Mouse (Mus musculus): ENCODE results near the gene Rwdd2a. TPM values are rescaled to one million over a fixed set of nuclear protein-coding genes. Genes with fewer than 3 reads are reported as not detected.
A peak's percentile ranks its signal among the peaks of the same experiment; 100 is the strongest.
"Not testable (repeated sequence)": the region's sequence is repeated elsewhere in the genome, so short reads cannot be mapped to it uniquely, and the experiment has no call there.

Gene Rwdd2a
- total RNA-seq, 4 experiments from 2014 or later, result 29.2 to 34.4 (median 30.7) TPM

DNA sequence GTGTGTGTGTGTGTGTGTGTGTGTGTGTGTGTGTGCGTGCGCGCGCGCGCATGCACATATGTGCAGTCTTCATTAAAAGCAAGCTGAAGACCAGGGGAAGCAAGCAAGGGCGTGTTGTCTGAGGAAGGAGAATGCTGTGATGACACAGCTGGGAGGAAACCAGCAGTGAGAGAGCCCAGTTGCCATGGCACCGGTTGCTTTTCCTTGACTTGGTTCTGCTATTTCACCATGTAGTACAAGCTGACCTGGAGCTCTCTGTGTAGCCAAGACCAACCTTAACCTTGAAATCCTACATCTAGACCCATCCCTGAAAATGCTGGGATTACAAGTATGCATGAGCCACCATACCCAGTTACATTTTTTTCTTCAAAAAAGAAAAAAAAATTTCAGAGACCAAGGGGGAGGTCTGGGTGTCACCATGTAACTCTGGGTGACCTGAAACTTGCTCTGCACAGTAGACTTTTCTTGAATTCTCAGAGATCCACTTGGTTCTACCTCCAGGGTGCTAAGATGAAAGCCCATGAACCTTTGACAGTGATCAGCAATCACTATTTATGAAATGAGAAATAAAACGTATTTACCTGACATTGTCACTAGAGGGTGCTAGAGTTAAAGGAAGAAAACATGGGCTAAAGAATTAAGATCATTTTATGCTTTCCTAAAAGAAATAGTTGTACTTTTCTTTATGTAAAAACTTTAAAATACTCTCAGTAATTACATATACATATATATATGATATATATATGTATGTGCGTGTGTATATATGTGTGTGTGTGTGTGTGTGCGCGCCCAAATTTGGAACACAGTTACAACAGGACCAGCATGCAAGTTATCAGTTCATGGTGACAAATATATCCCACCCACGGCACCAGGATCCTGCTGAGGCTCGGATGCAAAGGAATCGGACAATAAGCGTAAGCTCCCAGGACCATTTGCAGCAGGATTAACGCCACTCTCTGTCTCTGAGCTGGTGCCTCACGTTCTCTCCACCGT lies 21.2 kb downstream of the Rwdd2a start:
- DNase-seq (ENCODE audit: low spot score in 2 of 2), result peak; percentile 46 to 57

DNA sequence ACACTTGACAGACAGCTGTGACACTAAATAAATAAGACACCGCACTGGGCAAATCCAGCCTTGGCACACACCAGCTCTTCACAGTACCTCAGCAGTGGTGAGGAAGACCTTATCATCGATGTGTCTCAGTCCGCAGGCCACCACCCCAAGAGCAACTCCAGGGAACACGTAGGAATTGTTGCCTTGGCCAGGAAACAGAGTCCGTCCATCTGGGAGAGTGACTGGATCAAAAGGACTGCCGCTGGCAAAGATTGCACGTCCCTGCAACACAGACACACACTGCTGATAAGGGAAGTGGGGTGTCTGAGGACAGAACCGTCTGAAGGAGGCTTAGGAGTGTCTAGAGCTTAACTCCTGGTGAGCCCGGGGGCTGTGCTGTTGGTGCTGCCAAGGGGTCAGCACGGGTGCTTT lies 22.6 kb downstream of the Rwdd2a start:
- not testable (repeated sequence) for DNase-seq (ENCODE audit: low spot score in 2 of 2)

DNA sequence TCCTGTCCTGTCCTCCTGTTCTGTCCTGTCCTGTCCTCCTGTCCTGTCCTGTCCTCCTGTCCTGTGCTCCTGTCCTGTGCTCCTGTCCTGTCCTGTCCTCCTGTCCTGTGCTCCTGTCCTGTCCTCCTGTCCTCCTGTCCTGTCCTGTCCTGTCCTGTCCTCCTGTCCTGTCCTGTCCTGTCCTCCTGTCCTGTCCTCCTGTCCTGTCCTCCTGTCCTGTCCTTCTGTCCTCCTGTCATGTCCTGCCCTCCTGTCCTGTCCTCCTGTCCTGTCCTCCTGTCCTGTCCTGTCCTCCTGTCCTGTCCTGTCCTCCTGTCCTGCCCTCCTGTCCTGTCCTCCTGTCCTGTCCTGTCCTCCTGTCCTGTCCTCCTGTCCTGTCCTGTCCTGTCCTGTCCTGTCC lies 25.2 kb downstream of the Rwdd2a start:
- not testable (repeated sequence) for DNase-seq (ENCODE audit: low spot score in 2 of 2)

DNA sequence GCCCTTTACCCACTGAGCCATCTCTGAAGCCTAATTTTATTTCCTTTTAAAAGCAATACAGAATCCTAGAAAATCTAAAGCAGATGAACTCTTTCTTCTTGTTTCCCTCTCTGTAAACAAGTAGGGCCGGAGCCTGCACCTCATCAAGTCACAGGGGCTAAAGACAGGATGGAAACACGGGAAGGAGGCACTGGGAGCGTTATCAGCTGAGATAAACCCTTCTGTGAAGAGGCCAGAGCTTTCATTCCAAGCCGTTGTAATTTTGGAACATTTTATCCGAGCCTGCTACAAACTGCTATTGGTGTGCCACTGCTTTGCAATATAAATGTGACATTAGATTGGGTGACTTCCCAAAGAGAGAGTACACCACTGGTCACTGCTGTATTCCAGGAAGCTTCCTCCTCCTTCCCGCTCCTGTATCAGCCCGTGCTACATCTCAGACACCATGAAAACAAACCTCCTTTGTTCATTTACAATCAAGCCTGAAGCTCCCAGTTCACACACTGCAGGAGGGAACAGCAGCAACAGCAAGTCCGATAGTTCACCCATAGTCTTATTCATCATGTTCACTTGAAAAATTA lies 28.0 kb downstream of the Rwdd2a start:
- no peak for DNase-seq (ENCODE audit: low spot score in 2 of 2)

DNA sequence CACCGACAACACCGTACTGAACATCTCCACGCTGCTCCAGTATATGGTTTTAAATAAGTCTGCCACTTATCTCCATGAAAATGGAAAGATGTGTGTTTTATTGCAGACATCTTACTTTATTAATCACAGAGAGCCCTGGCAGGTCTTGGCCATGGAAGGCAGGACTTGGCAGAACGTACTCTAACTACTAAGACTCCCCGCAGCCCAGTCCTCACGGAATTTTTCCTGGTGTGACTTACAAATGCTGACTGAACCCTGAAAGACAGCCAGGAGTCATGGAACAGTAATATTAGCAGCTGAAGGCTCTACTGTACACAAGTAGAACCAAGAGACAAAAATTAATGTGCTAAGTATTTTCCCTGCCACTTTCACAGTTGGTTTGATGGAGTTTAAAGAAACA lies 34.0 kb downstream of the Rwdd2a start:
- no peak for DNase-seq (ENCODE audit: low spot score in 2 of 2)

DNA sequence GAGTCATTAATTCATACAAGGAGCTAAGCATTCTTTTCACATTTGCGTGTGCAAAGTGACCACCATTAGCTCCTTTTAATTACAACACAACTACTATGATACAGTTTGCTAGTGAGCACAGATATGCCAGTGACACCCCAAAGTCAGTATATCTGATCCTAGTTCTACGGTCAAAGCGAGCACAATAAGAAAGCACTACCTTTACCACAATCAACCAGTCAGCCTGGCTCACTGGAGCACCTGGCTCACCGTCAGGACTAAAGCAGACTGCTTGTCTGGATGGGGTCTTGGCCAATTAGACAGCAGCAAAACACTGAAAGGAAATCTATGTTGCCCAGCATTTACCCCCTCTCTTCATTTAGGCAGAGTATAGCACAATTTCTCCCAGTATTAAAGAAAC lies 40.3 kb downstream of the Rwdd2a start:
- no peak for DNase-seq (ENCODE audit: low spot score in 2 of 2)

DNA sequence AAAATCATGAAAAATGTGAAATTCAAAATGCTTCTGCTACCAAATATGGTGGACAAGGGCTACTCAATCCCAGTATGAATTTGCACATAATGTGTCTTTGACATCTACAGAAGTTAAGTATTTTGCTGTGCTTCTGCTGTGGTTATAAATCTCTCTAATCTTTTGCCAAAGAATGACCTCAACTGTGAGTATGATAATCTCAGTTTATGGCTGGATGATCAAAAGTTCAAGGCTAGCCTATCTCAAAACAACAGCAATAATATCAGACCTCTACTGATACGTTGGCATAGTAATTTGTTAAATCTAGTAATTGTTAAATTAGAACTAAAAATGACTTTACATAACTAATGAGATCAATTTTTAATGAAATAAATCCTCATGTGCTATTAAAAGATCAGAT lies 44.0 kb downstream of the Rwdd2a start:
- DNase-seq (ENCODE audit: low spot score in 2 of 2), result no peak

DNA sequence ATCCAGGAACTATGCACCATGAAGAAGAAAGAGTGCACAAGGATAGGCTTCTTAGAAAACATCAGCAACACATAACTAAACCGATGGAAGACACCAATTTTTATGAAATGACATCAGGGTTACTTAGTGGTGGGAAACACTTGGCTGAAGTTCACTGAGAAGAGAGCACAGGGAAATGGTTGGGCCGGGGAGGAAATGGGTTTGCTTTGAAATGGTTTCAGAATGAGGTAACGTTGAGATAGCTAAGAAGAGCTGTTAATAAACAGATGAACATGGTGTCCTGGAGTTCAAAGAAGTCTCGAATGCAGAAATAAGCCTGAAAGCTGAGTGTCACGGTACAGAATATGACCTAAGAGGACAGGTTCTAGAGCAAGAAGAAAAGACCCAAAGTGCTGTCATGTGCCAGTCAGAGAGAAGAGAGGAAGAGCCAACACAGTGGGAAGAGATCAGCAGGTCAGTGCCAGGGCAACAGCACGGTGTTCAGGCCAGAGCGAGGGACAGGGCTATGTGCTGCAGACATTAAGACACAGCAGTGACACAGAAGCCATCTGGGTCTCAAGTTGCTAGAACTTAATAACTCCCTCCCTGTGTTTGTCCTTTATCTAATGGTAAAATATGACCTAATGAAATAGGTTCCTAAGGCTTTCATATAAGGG lies 46.2 kb downstream of the Rwdd2a start:
- no peak for DNase-seq (ENCODE audit: low spot score in 2 of 2)

DNA sequence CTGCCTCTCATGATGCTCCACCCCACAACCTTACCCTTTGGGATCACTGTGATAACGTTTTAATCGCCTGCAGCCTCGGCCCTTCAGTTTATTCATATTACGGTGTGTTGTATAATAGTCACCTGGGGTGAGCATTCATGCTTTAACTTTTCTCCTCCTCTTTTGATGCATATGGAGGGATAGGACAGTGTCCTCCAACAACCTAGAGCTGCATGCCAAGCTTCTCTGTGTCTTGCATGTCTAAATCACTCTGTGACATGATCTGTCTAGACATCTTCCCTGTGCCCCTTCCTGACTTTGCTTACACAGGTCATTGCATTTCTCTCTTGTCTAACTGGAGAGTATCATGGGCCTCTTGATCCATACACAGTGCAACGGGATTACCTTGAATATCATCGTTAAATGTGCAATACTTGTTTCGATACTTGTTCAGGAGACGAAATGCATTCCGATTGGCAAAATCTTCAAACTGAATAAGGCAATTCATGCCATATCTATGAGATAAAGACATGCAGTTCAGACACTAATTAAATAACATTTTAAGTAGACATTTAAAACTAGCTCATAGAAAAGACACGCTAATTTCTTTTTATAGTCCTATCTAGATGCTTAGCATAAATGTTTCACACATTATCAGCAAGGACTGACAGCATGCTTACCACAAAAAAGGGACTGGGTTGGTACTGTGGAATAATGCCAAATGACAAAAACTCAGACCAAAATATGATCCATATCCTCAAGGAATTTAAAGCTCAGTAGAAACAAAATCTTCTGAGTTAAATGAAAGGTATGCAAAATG lies 47.7 kb downstream of the Rwdd2a start:
- no peak for DNase-seq (ENCODE audit: low spot score in 2 of 2)

DNA sequence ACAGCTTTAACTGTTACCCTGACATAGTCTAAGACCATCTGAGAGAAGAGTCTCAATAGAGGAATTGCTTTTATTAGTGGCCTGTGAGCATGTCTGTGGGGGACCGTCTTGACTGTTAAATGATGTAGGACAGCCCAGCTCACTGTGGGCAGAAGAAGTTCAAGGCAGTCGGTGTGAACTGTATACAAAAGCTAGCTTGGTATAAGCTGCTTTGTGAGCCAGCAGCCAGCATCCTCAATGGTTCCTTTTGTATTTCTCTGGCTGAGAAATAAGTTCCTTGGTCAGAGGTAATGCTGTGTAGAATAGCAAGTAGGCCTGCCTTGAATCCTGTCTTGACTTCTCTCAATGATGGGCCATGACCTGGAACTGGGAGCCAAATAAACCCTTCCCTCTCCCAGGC lies 50.3 kb downstream of the Rwdd2a start:
- DNase-seq (ENCODE audit: low spot score in 2 of 2), result peak in 1 of 2 experiments; percentile 42

DNA sequence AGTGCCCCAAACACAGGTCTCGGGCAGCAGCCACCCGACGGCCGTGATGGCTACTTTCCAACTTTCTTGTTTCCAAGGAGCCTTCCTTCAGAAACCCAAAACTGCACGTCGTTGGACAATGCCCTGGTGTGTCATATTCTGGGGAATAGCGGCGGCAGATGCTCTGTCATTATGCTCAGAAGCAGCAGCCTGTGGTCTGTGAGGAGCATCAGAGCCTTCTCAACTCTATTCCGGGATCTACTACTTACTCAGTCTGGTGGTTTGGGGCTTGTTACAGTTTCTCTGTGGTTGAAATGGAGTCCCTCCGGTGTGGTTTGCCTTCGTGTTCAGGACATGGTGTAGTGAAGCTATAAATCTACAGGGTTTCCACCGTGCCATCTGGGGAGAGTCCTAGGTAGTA lies 52.2 kb downstream of the Rwdd2a start:
- DNase-seq (ENCODE audit: low spot score in 2 of 2), result peak in 1 of 2 experiments; percentile 21

Other genes with a start within 250 kb of the Rwdd2a start
- gene Ube2cbp, start 107.0 kb upstream of the Rwdd2a start, total RNA-seq (2022), result 1 to 10 TPM; 4.2 to 5.3 (median 4.9) TPM
- 10 to 100 TPM; 54.9 to 68.2 (median 63.7) TPM for gene Dop1a, start 104.8 kb upstream of the Rwdd2a start, total RNA-seq (2022)
- gene Pgm3, start 149 bp upstream of the Rwdd2a start, total RNA-seq (2022), result 10 to 100 TPM; 16.4 to 19.5 (median 18.6) TPM
- 10 to 100 TPM; 65.8 to 71.6 (median 68.2) TPM for gene Me1, start 124.0 kb downstream of the Rwdd2a start, total RNA-seq (2022)
- gene Prss35, start 171.7 kb downstream of the Rwdd2a start, total RNA-seq (2022), result 1 to 10 TPM; 4.6 to 6.4 (median 5.7) TPM

Measured in layer of hippocampus, adult 8-10 months (tissue).